Mouse (Mus musculus): ENCODE results near the gene Rhox2c. TPM values are rescaled to one million over a fixed set of nuclear protein-coding genes. Genes with fewer than 3 reads are reported as not detected.
"Not testable (repeated sequence)": the region's sequence is repeated elsewhere in the genome, so short reads cannot be mapped to it uniquely, and the experiment has no call there.

The Rhox2c gene
- total RNA-seq (2021), result not detected
- long read RNA-seq, experiment 1, result 0 reads
- long read RNA-seq, experiment 2, result 0 reads

DNA sequence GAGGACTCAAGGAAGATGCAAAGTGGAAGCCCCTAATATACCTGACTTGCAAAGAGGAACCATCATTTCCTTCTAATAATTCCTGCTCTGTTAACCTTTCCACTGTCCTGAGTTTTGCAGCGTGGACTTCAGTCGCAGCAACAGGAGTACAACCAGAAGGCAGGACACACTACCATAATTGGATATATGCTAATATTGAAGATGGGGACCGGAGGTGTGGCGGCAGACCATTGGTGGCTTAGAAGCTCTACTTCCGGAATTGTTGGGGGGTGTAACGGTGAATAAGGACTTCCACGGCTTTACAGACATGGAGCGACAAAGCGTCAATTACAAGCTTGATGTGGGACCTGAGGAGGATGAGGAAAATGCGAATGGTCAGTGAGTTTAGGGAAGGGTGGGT is at the start of gene Rhox2c:
Gene Rhox2c, plus strand, starts transcription at position 301 of the 400 bp plus-strand sequence.
- DNase-seq; intact Hi-C loops (cut with DNase I; ENCODE audit: low total_unique reads): not testable (repeated sequence)

DNA sequence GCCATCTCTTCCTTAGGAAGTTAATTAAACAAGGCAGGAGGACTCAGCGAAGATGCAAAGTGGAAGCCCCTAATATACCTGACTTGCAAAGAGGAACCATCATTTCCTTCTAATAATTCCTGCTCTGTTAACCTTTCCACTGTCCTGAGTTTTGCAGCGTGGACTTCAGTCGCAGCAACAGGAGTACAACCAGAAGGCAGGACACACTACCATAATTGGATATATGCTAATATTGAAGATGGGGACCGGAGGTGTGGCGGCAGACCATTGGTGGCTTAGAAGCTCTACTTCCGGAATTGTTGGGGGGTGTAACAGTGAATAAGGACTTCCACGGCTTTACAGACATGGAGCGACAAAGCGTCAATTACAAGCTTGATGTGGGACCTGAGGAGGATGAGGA is 41.7 kb upstream of the Rhox2c start, which contains the start of gene Rhox2b:
Gene Rhox2b, plus strand, starts transcription at position 301 of the 400 bp plus-strand sequence.
- DNase-seq; intact Hi-C loops (cut with DNase I; ENCODE audit: low total_unique reads): not testable (repeated sequence)

DNA sequence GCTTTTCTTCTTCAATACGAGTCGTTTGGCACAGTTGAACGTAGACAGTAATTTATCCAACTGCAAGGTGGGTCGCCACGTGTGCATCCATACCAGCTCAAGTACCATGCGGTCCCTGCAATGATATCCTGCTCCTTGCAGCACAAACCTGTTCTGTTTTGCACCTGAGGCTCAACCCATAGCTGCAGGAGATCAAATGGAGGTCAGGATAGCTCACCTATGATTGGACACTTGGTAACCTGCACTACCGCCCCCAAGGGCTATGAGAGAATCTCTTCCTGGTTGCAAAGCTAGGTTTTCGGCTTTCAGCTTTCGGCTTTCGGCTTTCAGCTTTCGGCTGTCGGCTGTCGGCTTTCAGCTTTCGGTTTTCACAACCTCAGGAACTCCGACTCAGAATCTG is 21.3 kb upstream of the Rhox2c start, which contains the start of gene Rhox4b:
Gene Rhox4b, plus strand, starts transcription at position 301 of the 400 bp plus-strand sequence.
- DNase-seq; intact Hi-C loops (cut with DNase I; ENCODE audit: low total_unique reads): not testable (repeated sequence)

DNA sequence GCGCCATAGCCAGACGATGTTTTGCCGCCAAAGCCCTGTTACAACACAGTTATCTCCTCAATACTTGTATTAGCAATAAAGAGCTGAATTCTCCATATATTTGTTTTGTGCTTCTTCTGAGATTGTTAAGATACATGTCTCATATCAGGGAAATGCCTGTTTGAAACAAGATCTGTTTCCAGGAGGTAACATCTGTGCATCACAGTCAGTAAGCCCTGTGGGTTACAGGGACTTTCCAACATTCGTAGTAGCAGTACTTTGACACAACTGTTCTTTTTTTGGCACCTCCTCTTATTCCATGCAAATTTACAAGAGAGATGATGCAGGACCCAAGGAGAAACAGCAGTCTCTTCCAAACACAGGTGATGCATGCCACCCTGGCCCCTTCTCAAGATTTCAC is 4.8 kb downstream of the Rhox2c start, which contains the start of gene Rhox3c:
Gene Rhox3c, plus strand, starts transcription at position 301 of the 400 bp plus-strand sequence.
- DNase-seq; intact Hi-C loops (cut with DNase I; ENCODE audit: low total_unique reads): not testable (repeated sequence)

DNA sequence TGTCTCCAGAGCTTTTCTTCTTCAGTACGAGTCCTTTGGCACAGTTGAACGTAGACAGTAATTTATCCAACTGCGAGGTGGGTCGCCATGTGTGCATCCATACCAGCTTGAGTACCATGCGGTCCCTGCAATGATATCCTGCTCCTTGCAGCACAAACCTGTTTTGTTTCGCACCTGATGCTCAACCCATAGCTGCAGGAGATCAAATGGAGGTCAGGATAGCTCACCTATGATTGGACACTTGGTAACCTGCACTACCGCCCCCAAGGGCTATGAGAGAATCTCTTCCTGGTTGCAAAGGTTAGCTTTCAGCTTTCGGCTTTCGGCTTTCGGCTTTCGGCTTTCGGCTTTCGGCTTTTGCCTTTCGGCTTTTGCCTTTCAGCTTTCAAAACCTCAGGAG is 26.6 kb downstream of the Rhox2c start, which contains the start of gene Rhox4c:
Gene Rhox4c, plus strand, starts transcription at position 301 of the 400 bp plus-strand sequence.
- intact Hi-C loops (cut with DNase I; ENCODE audit: low total_unique reads), result not testable (repeated sequence)

DNA sequence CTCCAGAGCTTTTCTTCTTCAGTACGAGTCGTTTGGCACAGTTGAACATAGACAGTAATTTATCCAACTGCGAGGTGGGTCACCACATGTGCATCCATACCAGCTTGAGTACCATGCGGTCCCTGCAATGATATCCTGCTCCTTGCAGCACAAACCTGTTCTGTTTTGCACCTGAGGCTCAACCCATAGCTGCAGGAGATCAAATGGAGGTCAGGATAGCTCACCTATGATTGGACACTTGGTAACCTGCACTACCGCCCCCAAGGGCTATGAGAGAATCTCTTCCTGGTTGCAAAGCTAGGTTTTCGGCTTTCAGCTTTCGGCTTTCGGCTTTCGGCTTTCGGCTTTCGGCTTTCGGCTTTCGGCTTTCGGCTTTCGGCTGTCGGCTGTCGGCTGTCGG is 60.6 kb downstream of the Rhox2c start, which contains the start of gene Rhox4d:
Gene Rhox4d, plus strand, starts transcription at position 301 of the 400 bp plus-strand sequence.
- intact Hi-C loops (cut with DNase I; ENCODE audit: low total_unique reads); DNase-seq: not testable (repeated sequence)

More for the DNA sequence above, 26.6 kb downstream of the Rhox2c start, which contains the start of gene Rhox4c:
- not testable (repeated sequence) for DNase-seq

Other genes with a start within 250 kb of the Rhox2c start
- gene Gm9, start 242.6 kb upstream of the Rhox2c start, total RNA-seq (2021), result not detected
- not detected for gene Rhox1, start 231.4 kb upstream of the Rhox2c start, total RNA-seq (2021)
- not detected for gene Rhox2a, start 208.7 kb upstream of the Rhox2c start, total RNA-seq (2021)
- not detected for gene Rhox3a, start 203.8 kb upstream of the Rhox2c start, total RNA-seq (2021)
- gene Rhox4a, start 188.3 kb upstream of the Rhox2c start, total RNA-seq (2021), result not detected
- under 1 TPM in 1 of 2 experiments, not detected in 1; 0.35 TPM for gene Rhox3a2, start 73.7 kb upstream of the Rhox2c start, total RNA-seq (2021)
- not detected for gene Rhox4a2, start 62.8 kb upstream of the Rhox2c start, total RNA-seq (2021)
- gene Rhox2b, start 41.6 kb upstream of the Rhox2c start, total RNA-seq (2021), result not detected
- gene Rhox4b, start 21.2 kb upstream of the Rhox2c start, total RNA-seq (2021), result not detected
- gene Rhox3c, start 4.9 kb downstream of the Rhox2c start, total RNA-seq (2021), result not detected
- not detected for gene Rhox4c, start 26.7 kb downstream of the Rhox2c start, total RNA-seq (2021)
- not detected for gene Rhox2d, start 39.7 kb downstream of the Rhox2c start, total RNA-seq (2021)
- gene Rhox4d, start 60.7 kb downstream of the Rhox2c start, total RNA-seq (2021), result not detected
- gene Rhox2e, start 76.8 kb downstream of the Rhox2c start, total RNA-seq (2021), result not detected
- gene Rhox3e, start 88.3 kb downstream of the Rhox2c start, total RNA-seq (2021), result not detected
- not detected for gene Rhox4e, start 103.7 kb downstream of the Rhox2c start, total RNA-seq (2021)
- gene Rhox2f, start 117.7 kb downstream of the Rhox2c start, total RNA-seq (2021), result not detected
- not detected for gene Rhox3f, start 127.3 kb downstream of the Rhox2c start, total RNA-seq (2021)
- gene Rhox4f, start 154.0 kb downstream of the Rhox2c start, total RNA-seq (2021), result not detected
- not detected for gene Rhox3g, start 174.9 kb downstream of the Rhox2c start, total RNA-seq (2021)
- gene Rhox2g, start 189.8 kb downstream of the Rhox2c start, total RNA-seq (2021), result not detected
- gene Rhox4g, start 197.6 kb downstream of the Rhox2c start, total RNA-seq (2021), result not detected
- gene Rhox3h, start 215.1 kb downstream of the Rhox2c start, total RNA-seq (2021), result not detected
- not detected for gene Rhox2h, start 219.6 kb downstream of the Rhox2c start, total RNA-seq (2021)

Data from gastrocnemius, postnatal 14 days (tissue).